Mouse (Mus musculus): ENCODE data around the gene Gm36245. TPM values are rescaled to one million over a fixed set of nuclear protein-coding genes. Genes with fewer than 3 reads are reported as not detected.

Gene Gm36245
- polyA plus RNA-seq (2014; fragmentation: Nextera tagmentation; extraction: Ambion mirVana): not detected in 2 replicates

DNA sequence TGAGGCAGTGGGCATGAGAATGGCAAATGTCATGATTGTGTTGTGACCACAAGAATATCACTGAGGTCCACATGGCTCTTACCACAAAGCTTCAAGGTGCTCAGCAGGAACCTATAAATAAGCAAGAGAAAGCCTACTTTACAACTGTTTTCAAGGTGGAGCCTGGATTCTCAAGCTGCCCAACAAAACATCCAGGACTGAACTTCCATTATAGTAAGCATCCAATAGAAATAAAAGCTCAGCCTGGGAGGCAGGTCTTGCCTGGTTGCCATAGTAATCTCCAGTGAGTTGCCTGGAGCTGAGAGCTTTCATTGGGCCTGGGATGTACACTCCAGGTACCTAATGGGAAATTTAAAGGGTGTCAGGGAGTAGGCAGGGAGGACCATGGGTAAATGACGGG, at the start of gene Gm36245:
Gene Gm36245 (plus strand): TSS at position 301 of the 400 bp plus-strand sequence.
- 86% methylated on average over 1 of the region's 1 CpGs for WGBS

DNA sequence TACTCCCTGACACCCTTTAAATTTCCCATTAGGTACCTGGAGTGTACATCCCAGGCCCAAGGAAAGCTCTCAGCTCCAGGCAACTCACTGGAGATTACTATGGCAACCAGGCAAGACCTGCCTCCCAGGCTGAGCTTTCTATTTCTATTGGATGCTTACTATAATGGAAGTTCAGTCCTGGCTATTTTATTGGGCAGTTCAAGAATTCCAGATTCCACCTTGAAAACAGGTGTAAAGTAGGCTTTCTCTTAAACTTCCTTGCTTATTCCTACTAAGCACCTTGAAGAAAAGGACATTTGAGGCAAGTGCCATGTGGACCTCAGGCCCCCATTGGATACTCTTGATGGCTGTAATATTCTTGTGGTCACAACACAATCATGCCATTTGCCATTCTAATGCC, 37.3 kb upstream of the Gm36245 start, which contains the start of gene 1700025B11Rik:
Gene 1700025B11Rik (minus strand): TSS at position 101 of the 400 bp plus-strand sequence.
- no peak within 1 kb of the TSS for H3K27ac ChIP-seq (ENCODE audit: low read depth, low read length)
- H3K9me3 ChIP-seq (ENCODE audit: control insufficient read depth, low read length): no peaks in the 10 kb centered on the region
- no peaks in the 10 kb centered on the region for H3K4me1 ChIP-seq (ENCODE audit: control insufficient read depth, insufficient read depth, low read length)
- no peak within 1 kb of the TSS for H3K9ac ChIP-seq (ENCODE audit: low read depth, low read length)
- H3K4me2 ChIP-seq (replicated peaks; ENCODE audit: low read depth, low read length): no peak within 1 kb of the TSS
- H3K4me3 ChIP-seq (ENCODE audit: low read length): no peak within 1 kb of the TSS
- H3K27me3 ChIP-seq (ENCODE audit: control insufficient read depth, insufficient read depth, low read length): no peaks in the 10 kb centered on the region
- no peaks in the 10 kb centered on the region for H3K36me3 ChIP-seq (ENCODE audit: control insufficient read depth, insufficient read depth, low read length)
- ATAC-seq (ENCODE audit: low FRiP score, low TSS enrichment): no peak

More for the DNA sequence above, at the start of gene Gm36245:
- ATAC-seq (ENCODE audit: low FRiP score, low TSS enrichment): no peak
- no peaks in the 10 kb centered on the region for H3K4me1 ChIP-seq (ENCODE audit: control insufficient read depth, insufficient read depth, low read length)
- H3K36me3 ChIP-seq (ENCODE audit: control insufficient read depth, insufficient read depth, low read length): no peaks in the 10 kb centered on the region
- no peaks in the 10 kb centered on the region for H3K27me3 ChIP-seq (ENCODE audit: control insufficient read depth, insufficient read depth, low read length)
- H3K27ac ChIP-seq (ENCODE audit: low read depth, low read length): no peak within 1 kb of the TSS
- no peaks in the 10 kb centered on the region for H3K9me3 ChIP-seq (ENCODE audit: control insufficient read depth, low read length)
- no peak within 1 kb of the TSS for H3K9ac ChIP-seq (ENCODE audit: low read depth, low read length)
- H3K4me3 ChIP-seq (ENCODE audit: low read length): no peak within 1 kb of the TSS
- H3K4me2 ChIP-seq (replicated peaks; ENCODE audit: low read depth, low read length): no peak within 1 kb of the TSS

DNA sequence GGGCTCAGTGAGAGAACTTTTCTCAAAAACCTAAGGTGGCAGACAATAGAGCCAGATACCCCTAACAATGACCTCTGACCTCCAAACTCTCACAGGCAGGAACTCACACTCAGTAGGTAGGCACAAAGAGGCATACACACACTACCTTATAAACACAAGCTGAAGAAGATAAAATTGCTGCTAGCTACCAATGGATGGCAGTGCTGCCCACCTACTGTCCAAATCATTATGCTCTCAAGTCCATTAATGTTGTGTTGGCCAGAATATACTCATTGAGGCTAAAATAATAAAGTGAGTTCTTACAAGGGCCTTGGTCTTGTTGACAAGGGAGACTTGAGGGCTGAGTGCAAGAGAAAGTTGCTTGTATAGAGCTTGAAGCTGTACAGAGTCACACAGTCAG, 35.8 kb upstream of the Gm36245 start:
- no peak for ATAC-seq (ENCODE audit: low FRiP score, low TSS enrichment)
- no peaks in the 10 kb centered on the region for H3K9me3 ChIP-seq (ENCODE audit: control insufficient read depth, low read length)
- no peak overlapping the region for H3K4me3 ChIP-seq (ENCODE audit: low read length)
- no peak overlapping the region for H3K4me2 ChIP-seq (replicated peaks; ENCODE audit: low read depth, low read length)
- no peaks in the 10 kb centered on the region for H3K27me3 ChIP-seq (ENCODE audit: control insufficient read depth, insufficient read depth, low read length)
- no peak overlapping the region for H3K27ac ChIP-seq (ENCODE audit: low read depth, low read length)
- no peaks in the 10 kb centered on the region for H3K4me1 ChIP-seq (ENCODE audit: control insufficient read depth, insufficient read depth, low read length)
- no peaks in the 10 kb centered on the region for H3K36me3 ChIP-seq (ENCODE audit: control insufficient read depth, insufficient read depth, low read length)
- H3K9ac ChIP-seq (ENCODE audit: low read depth, low read length): no peak overlapping the region

DNA sequence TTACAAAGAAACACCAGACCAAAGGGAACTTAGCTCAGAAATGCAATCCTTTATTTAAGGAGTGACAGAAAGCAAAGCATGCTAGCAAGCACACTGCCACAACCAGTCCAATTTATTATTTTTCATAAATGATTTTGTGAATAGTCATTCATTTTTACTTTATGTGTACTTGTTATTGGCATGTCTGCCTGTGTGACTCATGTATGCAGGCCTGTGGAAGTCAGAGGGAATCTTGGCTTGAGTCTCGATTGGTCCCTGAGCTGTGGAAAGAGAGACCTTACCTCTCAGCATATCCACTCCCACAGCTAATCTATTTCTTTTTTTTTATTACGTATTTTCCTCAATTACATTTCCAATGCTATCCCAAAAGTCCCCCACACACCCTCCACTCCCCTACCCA, 20.3 kb upstream of the Gm36245 start:
- Histone ChIP-seq H3K4me3 (ENCODE audit: low read length) (no peak overlapping the region), H3K9ac (ENCODE audit: low read depth, low read length) (no peak overlapping the region), H3K9me3 (ENCODE audit: control insufficient read depth, low read length) (peaks cover 3% of the 10 kb centered on the region; the same call in 1 of the 2 replicates), H3K4me1 (ENCODE audit: control insufficient read depth, insufficient read depth, low read length) (no peaks in the 10 kb centered on the region), H3K4me2 (replicated peaks; ENCODE audit: low read depth, low read length) (no peak overlapping the region), H3K36me3 (ENCODE audit: control insufficient read depth, insufficient read depth, low read length) (no peaks in the 10 kb centered on the region), H3K27ac (ENCODE audit: low read depth, low read length) (no peak overlapping the region), H3K27me3 (ENCODE audit: control insufficient read depth, insufficient read depth, low read length) (no peaks in the 10 kb centered on the region)
- ATAC-seq (ENCODE audit: low FRiP score, low TSS enrichment): no peak
- WGBS: 93% methylated on average over 2 of the region's 2 CpGs

DNA sequence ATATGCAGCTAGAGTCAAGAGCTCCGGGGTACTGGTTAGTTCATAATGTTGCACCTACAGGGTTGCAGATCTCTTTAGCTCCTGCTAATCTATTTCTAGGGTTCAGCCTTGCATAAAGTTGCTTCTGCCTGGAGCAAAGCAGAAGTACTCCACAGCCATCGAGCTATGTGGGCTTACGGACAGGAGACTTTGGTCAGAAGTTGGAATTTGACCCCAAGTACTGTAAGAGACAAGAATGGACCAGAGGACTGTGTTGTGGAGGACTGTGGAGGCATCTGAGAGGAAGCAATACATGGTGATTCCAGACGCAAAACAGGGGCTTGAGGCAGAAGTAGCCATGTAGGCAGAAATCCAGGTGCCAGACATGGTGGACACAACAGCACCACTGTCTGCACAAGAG, 19.7 kb upstream of the Gm36245 start:
- H3K27ac ChIP-seq (ENCODE audit: low read depth, low read length): no peak overlapping the region
- H3K9ac ChIP-seq (ENCODE audit: low read depth, low read length): no peak overlapping the region
- no peaks in the 10 kb centered on the region for H3K36me3 ChIP-seq (ENCODE audit: control insufficient read depth, insufficient read depth, low read length)
- peaks cover 5% of the 10 kb centered on the region; the same call in 1 of the 2 replicates for H3K9me3 ChIP-seq (ENCODE audit: control insufficient read depth, low read length)
- no peak overlapping the region for H3K4me2 ChIP-seq (replicated peaks; ENCODE audit: low read depth, low read length)
- no peak for ATAC-seq (ENCODE audit: low FRiP score, low TSS enrichment)
- no peak overlapping the region for H3K4me3 ChIP-seq (ENCODE audit: low read length)
- H3K4me1 ChIP-seq (ENCODE audit: control insufficient read depth, insufficient read depth, low read length): no peaks in the 10 kb centered on the region
- 87% methylated on average over 4 of the region's 4 CpGs for whole genome bisulfite sequencing
- no peaks in the 10 kb centered on the region for H3K27me3 ChIP-seq (ENCODE audit: control insufficient read depth, insufficient read depth, low read length)

DNA sequence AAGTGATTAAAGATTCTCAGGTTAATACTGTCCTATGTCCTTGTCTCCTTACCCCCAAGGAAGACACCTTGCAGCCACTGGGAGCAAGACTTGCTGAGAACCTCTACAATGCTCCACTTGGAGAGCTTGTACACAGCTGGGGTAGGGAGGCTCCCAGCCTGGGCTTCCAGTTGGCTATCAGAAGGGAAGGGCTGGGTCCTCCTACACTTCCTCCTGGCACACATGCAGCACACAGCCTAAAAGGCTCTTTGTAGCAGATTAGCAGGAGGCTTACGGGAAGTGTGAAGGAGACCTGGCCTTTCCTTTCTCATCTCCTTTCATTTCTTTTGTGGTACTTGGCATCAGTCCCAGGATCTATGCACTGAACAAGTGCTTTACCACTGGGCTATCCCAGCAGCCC, 17.4 kb upstream of the Gm36245 start:
- no peak for ATAC-seq (ENCODE audit: low FRiP score, low TSS enrichment)
- Histone ChIP-seq H3K9me3 (ENCODE audit: control insufficient read depth, low read length) (peaks cover 5% of the 10 kb centered on the region; the same call in 1 of the 2 replicates), H3K9ac (ENCODE audit: low read depth, low read length) (no peak overlapping the region), H3K4me1 (ENCODE audit: control insufficient read depth, insufficient read depth, low read length) (no peaks in the 10 kb centered on the region), H3K27ac (ENCODE audit: low read depth, low read length) (no peak overlapping the region), H3K4me3 (ENCODE audit: low read length) (no peak overlapping the region), H3K4me2 (replicated peaks; ENCODE audit: low read depth, low read length) (no peak overlapping the region), H3K27me3 (ENCODE audit: control insufficient read depth, insufficient read depth, low read length) (no peaks in the 10 kb centered on the region), H3K36me3 (ENCODE audit: control insufficient read depth, insufficient read depth, low read length) (no peaks in the 10 kb centered on the region)
- 32% methylated on average over 1 of the region's 1 CpGs for WGBS

DNA sequence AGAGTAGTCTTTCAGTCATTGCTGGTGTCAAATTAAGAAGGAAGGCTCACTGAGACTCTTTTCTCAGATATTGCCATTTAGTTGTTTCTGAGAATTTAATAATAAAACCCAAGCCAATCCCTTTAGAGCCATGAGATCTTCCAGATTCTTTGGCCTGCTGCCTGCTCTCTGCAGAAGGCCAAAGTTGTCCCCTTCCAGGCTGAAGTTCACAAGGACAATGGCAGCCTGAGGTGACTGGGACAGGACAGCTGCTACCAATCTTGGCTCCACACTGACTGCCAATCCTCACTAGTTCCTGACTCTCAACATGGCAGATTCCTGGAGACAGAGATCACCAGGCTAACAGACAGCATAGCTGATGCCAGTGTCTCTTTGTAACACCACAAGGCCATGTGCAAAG, 12.0 kb upstream of the Gm36245 start:
- Histone ChIP-seq H3K9me3 (ENCODE audit: control insufficient read depth, low read length) (peaks cover 5% of the 10 kb centered on the region; the same call in 1 of the 2 replicates), H3K27ac (ENCODE audit: low read depth, low read length) (no peak overlapping the region), H3K27me3 (ENCODE audit: control insufficient read depth, insufficient read depth, low read length) (no peaks in the 10 kb centered on the region), H3K36me3 (ENCODE audit: control insufficient read depth, insufficient read depth, low read length) (no peaks in the 10 kb centered on the region), H3K4me2 (replicated peaks; ENCODE audit: low read depth, low read length) (no peak overlapping the region), H3K9ac (ENCODE audit: low read depth, low read length) (no peak overlapping the region), H3K4me3 (ENCODE audit: low read length) (no peak overlapping the region), H3K4me1 (ENCODE audit: control insufficient read depth, insufficient read depth, low read length) (no peaks in the 10 kb centered on the region)
- ATAC-seq (ENCODE audit: low FRiP score, low TSS enrichment): no peak

DNA sequence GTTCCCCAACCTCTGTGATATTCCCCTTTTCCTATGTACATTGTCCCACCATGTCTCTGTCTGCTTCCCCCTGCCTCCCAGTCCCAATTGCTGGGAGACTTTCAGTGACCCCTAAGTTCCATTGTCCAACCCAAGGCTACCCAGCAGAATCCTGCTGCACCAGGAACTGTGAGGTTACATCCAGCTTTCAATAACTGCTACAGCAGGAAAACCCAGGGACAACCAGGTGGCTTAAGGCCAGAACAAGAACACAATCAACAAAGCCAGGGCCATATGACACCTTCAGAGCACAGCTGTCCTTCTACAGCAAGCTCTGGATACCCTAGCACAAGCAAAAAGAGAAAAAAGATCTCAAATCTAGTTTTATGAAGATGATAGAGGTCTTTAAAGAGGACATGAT, 10.1 kb upstream of the Gm36245 start:
- Histone ChIP-seq H3K27ac (ENCODE audit: low read depth, low read length) (no peak overlapping the region), H3K9ac (ENCODE audit: low read depth, low read length) (no peak overlapping the region), H3K36me3 (ENCODE audit: control insufficient read depth, insufficient read depth, low read length) (no peaks in the 10 kb centered on the region), H3K4me1 (ENCODE audit: control insufficient read depth, insufficient read depth, low read length) (no peaks in the 10 kb centered on the region), H3K9me3 (ENCODE audit: control insufficient read depth, low read length) (peaks cover under 1% of the 10 kb centered on the region; the same call in 1 of the 2 replicates), H3K4me3 (ENCODE audit: low read length) (no peak overlapping the region), H3K27me3 (ENCODE audit: control insufficient read depth, insufficient read depth, low read length) (no peaks in the 10 kb centered on the region), H3K4me2 (replicated peaks; ENCODE audit: low read depth, low read length) (no peak overlapping the region)
- no peak for ATAC-seq (ENCODE audit: low FRiP score, low TSS enrichment)

DNA sequence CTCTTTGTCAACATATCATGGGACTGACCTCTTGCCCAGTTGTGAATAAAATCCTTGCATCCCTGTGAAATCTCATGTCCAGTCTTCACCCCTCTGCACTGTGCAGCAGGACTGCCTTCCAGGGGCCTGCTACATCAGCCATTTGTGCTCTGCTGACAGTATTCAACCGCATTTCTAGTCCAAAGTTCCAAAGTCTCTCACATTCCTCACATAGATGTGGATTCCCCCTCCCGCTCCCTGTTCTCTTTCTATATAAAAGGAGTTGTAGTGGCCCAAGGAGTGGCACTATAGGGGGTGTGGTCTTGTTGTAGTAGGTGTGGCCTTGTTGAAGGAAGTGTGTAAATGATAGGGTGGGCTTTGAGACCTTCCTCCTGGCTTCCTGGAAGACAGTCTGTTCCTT, 8.2 kb upstream of the Gm36245 start:
- ATAC-seq (ENCODE audit: low FRiP score, low TSS enrichment): no peak
- Histone ChIP-seq H3K27ac (ENCODE audit: low read depth, low read length) (no peak overlapping the region), H3K4me2 (replicated peaks; ENCODE audit: low read depth, low read length) (no peak overlapping the region), H3K36me3 (ENCODE audit: control insufficient read depth, insufficient read depth, low read length) (no peaks in the 10 kb centered on the region), H3K9me3 (ENCODE audit: control insufficient read depth, low read length) (no peaks in the 10 kb centered on the region), H3K4me1 (ENCODE audit: control insufficient read depth, insufficient read depth, low read length) (no peaks in the 10 kb centered on the region), H3K9ac (ENCODE audit: low read depth, low read length) (no peak overlapping the region), H3K4me3 (ENCODE audit: low read length) (no peak overlapping the region), H3K27me3 (ENCODE audit: control insufficient read depth, insufficient read depth, low read length) (no peaks in the 10 kb centered on the region)
- 71% methylated on average over 2 of the region's 2 CpGs for WGBS

DNA sequence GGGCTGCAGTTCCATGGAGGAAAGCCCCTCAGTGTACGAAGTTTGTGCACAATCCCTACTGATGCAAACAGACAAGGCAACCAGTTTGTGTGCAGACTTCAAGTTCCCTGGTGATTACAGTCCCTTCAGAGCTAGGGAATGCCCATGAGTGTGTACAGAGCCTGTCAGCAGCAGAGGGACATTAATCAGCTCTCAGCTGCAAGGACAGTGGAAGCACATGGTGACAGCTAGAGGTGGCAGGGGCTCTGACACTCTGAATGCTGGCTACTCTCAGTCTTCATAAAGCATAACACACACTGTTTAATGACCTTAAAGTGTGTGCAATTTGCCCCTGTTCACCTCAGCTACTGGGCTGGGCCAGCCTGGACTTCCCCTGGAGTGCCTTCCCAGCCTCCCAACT, 5.5 kb upstream of the Gm36245 start:
- ATAC-seq (ENCODE audit: low FRiP score, low TSS enrichment): no peak
- H3K27ac ChIP-seq (ENCODE audit: low read depth, low read length): no peak overlapping the region

More for the DNA sequence above, 5.5 kb upstream of the Gm36245 start:
- Histone ChIP-seq H3K4me3 (ENCODE audit: low read length) (no peak overlapping the region), H3K36me3 (ENCODE audit: control insufficient read depth, insufficient read depth, low read length) (no peaks in the 10 kb centered on the region), H3K4me1 (ENCODE audit: control insufficient read depth, insufficient read depth, low read length) (no peaks in the 10 kb centered on the region), H3K4me2 (replicated peaks; ENCODE audit: low read depth, low read length) (no peak overlapping the region), H3K9me3 (ENCODE audit: control insufficient read depth, low read length) (no peaks in the 10 kb centered on the region), H3K27me3 (ENCODE audit: control insufficient read depth, insufficient read depth, low read length) (no peaks in the 10 kb centered on the region), H3K9ac (ENCODE audit: low read depth, low read length) (no peak overlapping the region)
- 77% methylated on average over 1 of the region's 1 CpGs for WGBS

Measured in kidney, embryonic 14.5 days (tissue).